Mouse (Mus musculus) stomach, embryonic 15.5 days (tissue): ENCODE results near the gene Pttg1ip. TPM values are rescaled to one million over a fixed set of nuclear protein-coding genes. Genes with fewer than 3 reads are reported as not detected.

Experiments
- microRNA counts: library from miRNA; unstranded; fragments of <30 nt; microRNA quantifications from one replicate; lab custom pipeline; 2016
- microRNA-seq: library from miRNA; unstranded; fragments of <30 nt; microRNA quantifications from one replicate; pipeline ENCODE4, GENCODE M21; 2016
- polyA plus RNA-seq: library from polyadenylated mRNA; unstranded; fragments of >200 nt; fragmentation: Nextera tagmentation; extraction: Ambion mirVana; gene quantifications from 2 replicates; pipeline ENCODE4 v1.2.1, GENCODE M21; 2015

The Pttg1ip gene
- polyA plus RNA-seq, 1 experiment from 2014 or later, result 174 TPM

MicroRNA genes within 50 kb of the gene (microRNA counts, 519-probe panel; counts per million panel counts)
- microRNA mmu-miR-1930 (lab: Ali Mortazavi, UCI), result 1,467 counts per million, percentile 6 among the panel's probes with 10 or more counts

Small RNAs within 50 kb of the gene (microRNA-seq; reads per million reads assigned to microRNA genes)
- gene Mir1930, result 11.6 reads per million, percentile 26 among the genes with 10 or more reads in this experiment

Other genes starting within 250 kb of the Pttg1ip start
- 6.3 and 7.2 TPM in 2 replicates for gene Adarb1, start 163.4 kb upstream of the Pttg1ip start, polyA plus RNA-seq
- gene Fam207a, start 65.9 kb upstream of the Pttg1ip start, polyA plus RNA-seq, result 36.1 and 40.0 TPM in 2 replicates
- 6.0 and 6.9 TPM in 2 replicates for gene Itgb2, start 51.5 kb upstream of the Pttg1ip start, polyA plus RNA-seq
- gene Sumo3, start 24.4 kb downstream of the Pttg1ip start, polyA plus RNA-seq, result 324 and 334 TPM in 2 replicates
- gene Gm49325, start 24.5 kb downstream of the Pttg1ip start, polyA plus RNA-seq, result 4.8 TPM in 1 of 2 replicates, not detected in the other
- gene Ube2g2, start 40.6 kb downstream of the Pttg1ip start, polyA plus RNA-seq, result 70.7 and 73.3 TPM in 2 replicates
- 0.85 and 1.0 TPM in 2 replicates for gene Tspear, start 104.8 kb downstream of the Pttg1ip start, polyA plus RNA-seq
- gene Gm19402, start 109.0 kb downstream of the Pttg1ip start, polyA plus RNA-seq, result not detected in 2 replicates
- gene Gm9508, start 115.5 kb downstream of the Pttg1ip start, polyA plus RNA-seq, result not detected in 2 replicates
- gene Gm10272, start 124.9 kb downstream of the Pttg1ip start, polyA plus RNA-seq, result not detected in 2 replicates
- 0.35 TPM in 1 of 2 replicates, not detected in the other for gene Gm10024, start 129.7 kb downstream of the Pttg1ip start, polyA plus RNA-seq
- not detected in 2 replicates for gene Gm10142, start 134.1 kb downstream of the Pttg1ip start, polyA plus RNA-seq
- not detected in 2 replicates for gene Krtap12-1, start 138.9 kb downstream of the Pttg1ip start, polyA plus RNA-seq
- gene Gm10100, start 144.8 kb downstream of the Pttg1ip start, polyA plus RNA-seq, result not detected in 2 replicates
- not detected in 2 replicates for gene Gm18596, start 160.9 kb downstream of the Pttg1ip start, polyA plus RNA-seq
- not detected in 2 replicates for gene Gm9736, start 169.6 kb downstream of the Pttg1ip start, polyA plus RNA-seq
- gene Gm3233, start 178.0 kb downstream of the Pttg1ip start, polyA plus RNA-seq, result not detected in 2 replicates
- not detected in 2 replicates for gene Gm3238, start 189.6 kb downstream of the Pttg1ip start, polyA plus RNA-seq
- gene Gm7138, start 195.2 kb downstream of the Pttg1ip start, polyA plus RNA-seq, result not detected in 2 replicates
- not detected in 2 replicates for gene Gm3250, start 200.8 kb downstream of the Pttg1ip start, polyA plus RNA-seq
- gene Gm7137, start 206.5 kb downstream of the Pttg1ip start, polyA plus RNA-seq, result not detected in 2 replicates
- gene Gm9639, start 213.4 kb downstream of the Pttg1ip start, polyA plus RNA-seq, result not detected in 2 replicates
- gene Gm19668, start 217.4 kb downstream of the Pttg1ip start, polyA plus RNA-seq, result not detected in 2 replicates
- gene Gm9507, start 230.1 kb downstream of the Pttg1ip start, polyA plus RNA-seq, result not detected in 2 replicates
- gene Gm2696, start 233.0 kb downstream of the Pttg1ip start, polyA plus RNA-seq, result not detected in 2 replicates
- gene Krtap10-4, start 245.4 kb downstream of the Pttg1ip start, polyA plus RNA-seq, result not detected in 2 replicates